Mouse (Mus musculus): ENCODE results near the gene Ppp1r26. TPM values are rescaled to one million over a fixed set of nuclear protein-coding genes. Genes with fewer than 3 reads are reported as not detected.

The Ppp1r26 gene
- polyA plus RNA-seq, 1 experiment from 2014 or later, result 0.16 TPM

DNA sequence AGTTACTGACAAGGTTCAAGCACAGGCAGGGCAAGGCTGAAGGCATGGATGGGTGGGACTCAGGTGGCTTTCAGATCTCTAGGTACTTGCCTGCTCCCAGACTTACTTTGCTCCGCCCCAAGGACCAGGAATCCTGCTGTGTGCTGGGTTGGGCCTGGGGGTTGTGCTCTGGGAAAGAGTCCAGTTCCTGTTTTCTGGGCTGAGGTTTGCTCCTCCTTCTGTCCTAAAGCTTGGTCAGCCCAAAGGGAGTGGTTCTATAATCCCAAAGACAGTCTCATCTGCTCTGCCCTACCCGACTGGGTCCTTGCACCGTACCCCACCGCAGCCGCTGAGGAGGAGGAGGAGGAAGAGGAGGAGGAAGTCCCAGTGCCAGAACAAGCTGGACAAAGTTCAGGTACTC, 50.1 kb downstream of the Ppp1r26 start, which contains the start of gene Gbgt1:
Gene Gbgt1 (plus strand): TSS at position 221 of the 400 bp plus-strand sequence.
- no peak for DNase-seq (ENCODE audit: low spot score)

DNA sequence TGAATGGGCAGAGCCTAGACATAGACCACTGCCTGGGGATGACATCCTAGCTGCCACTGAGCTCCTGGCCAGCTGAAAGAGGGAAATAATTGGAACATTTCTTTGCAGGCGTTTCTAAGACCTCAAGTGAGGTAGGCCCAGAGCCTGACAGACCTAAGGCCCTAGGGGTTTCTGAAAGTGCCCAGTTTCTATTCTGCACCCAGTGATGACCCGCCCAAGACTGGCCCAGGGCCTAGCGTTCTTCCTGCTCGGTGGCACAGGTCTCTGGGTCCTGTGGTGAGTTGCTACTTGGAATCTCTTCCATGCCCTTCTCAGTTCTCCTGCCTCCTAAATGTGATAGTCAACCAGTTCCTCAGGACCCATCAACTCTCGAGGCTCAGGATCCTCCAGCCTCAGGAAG, 51.0 kb downstream of the Ppp1r26 start:
- DNase-seq (ENCODE audit: low spot score), result no peak

DNA sequence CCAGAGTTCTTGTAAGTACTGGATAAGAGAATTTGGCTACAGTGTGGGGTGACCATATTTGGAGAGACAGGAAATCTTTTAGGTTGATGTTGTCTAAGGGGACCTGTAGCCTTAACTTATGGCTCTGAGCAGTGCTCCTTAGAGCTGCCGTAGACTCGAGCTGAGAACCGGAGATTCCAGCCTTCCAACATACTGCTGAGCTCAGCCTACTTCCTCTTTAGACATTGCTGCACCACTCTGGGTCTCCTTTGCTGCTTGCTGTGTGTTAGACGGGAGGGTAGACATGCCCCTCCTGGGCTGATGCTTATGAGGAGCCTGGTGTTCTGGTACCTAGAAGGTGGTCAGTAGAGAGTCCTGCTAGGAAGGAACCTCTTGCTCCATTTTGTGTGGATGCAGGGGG, 51.8 kb downstream of the Ppp1r26 start:
- no peak for DNase-seq (ENCODE audit: low spot score)

DNA sequence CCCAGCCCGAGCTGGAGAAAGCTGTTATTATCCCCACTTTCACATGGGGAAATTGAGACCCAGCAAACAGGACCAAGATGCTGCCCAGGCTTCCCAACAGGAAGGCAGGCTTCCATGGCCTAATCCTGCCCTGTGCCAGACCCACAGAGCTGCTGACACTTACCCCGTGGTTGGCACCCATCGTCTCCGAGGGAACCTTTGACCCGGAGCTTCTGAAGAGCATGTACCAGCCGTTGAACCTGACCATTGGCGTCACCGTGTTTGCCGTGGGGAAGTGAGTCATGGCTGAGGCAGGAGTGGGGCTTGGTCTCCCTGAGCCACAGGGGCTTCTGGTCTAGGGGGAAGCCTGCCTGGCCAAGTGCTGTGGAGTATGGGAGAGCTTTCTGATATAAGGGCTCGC, 56.4 kb downstream of the Ppp1r26 start:
- no peak for DNase-seq (ENCODE audit: low spot score)

DNA sequence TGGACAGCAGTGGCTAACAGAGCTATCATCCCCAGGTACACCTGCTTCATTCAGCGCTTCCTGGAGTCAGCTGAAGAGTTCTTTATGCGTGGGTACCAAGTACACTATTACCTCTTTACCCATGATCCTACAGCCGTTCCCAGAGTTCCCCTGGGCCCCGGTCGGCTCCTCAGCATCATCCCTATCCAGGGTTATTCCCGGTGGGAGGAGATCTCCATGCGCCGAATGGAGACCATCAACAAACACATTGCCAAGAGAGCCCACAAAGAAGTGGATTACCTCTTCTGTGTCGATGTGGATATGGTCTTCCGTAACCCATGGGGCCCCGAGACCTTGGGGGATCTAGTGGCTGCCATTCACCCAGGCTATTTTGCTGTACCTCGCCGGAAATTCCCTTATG, 58.1 kb downstream of the Ppp1r26 start:
- DNase-seq (ENCODE audit: low spot score), result no peak

Other genes with a start within 250 kb of the Ppp1r26 start
- 0.57 and 1.3 TPM in 2 replicates for gene 1700007K13Rik, start 19.5 kb downstream of the Ppp1r26 start, polyA plus RNA-seq (2015; fragmentation: Nextera tagmentation; extraction: Ambion mirVana)
- 34.4 and 39.5 TPM in 2 replicates for gene Mrps2, start 21.3 kb downstream of the Ppp1r26 start, polyA plus RNA-seq (2015; fragmentation: Nextera tagmentation; extraction: Ambion mirVana)
- 0.35 and 0.88 TPM in 2 replicates for gene Gbgt1, start 50.1 kb downstream of the Ppp1r26 start, polyA plus RNA-seq (2015; fragmentation: Nextera tagmentation; extraction: Ambion mirVana)
- gene Gm10134, start 59.3 kb downstream of the Ppp1r26 start, polyA plus RNA-seq (2015; fragmentation: Nextera tagmentation; extraction: Ambion mirVana), result 2.6 and 3.6 TPM in 2 replicates
- 13.3 and 15.7 TPM in 2 replicates for gene Ralgds, start 66.3 kb downstream of the Ppp1r26 start, polyA plus RNA-seq (2015; fragmentation: Nextera tagmentation; extraction: Ambion mirVana)
- gene Cel, start 116.6 kb downstream of the Ppp1r26 start, polyA plus RNA-seq (2015; fragmentation: Nextera tagmentation; extraction: Ambion mirVana), result 0.44 and 0.50 TPM in 2 replicates
- 18.8 and 20.7 TPM in 2 replicates for gene Gtf3c5, start 137.0 kb downstream of the Ppp1r26 start, polyA plus RNA-seq (2015; fragmentation: Nextera tagmentation; extraction: Ambion mirVana)
- gene Gfi1b, start 175.2 kb downstream of the Ppp1r26 start, polyA plus RNA-seq (2015; fragmentation: Nextera tagmentation; extraction: Ambion mirVana), result 1.1 and 1.8 TPM in 2 replicates
- 8.0 and 10.8 TPM in 2 replicates for gene Tsc1, start 194.4 kb downstream of the Ppp1r26 start, polyA plus RNA-seq (2015; fragmentation: Nextera tagmentation; extraction: Ambion mirVana)

Data from thymus, postnatal 0 days (tissue).